ENCODE assay signal across 17 mouse cellular contexts in the genomic region with DNA sequence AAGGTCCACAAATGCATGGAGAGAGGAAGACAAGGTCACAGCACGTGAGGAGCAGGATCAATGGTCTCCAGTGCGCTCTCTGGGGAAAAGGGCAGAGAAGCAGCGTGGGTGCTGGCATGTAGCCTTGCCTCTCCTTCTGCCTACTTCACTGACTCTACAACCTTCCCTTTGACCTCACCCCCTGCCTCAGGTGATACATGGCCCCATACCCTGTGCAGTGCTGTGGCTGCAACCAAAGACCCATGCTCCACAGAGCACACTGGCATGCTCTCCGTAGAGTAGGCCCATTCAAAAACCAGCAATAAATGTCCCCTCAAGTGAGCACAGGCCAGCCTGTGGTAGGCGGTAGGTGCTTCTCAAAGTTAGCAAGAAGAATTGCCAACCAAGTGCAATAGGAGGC. TPM values are rescaled to one million over a fixed set of nuclear protein-coding genes. Genes with fewer than 3 reads are reported as not detected.
"Had no signal": no experiment of that assay in that cellular context is flagged by ENCODE, and none has a peak within 500 bp of the region (broad histone marks: within the 10 kb centered on the region; RNA-seq: fewer than 3 reads in every experiment).

No protein-coding gene starts in this region.

- H3K27ac ChIP-seq: limb, embryonic 10.5 days; liver, embryonic 15.5 days; neural tube, embryonic 13.5 days; stomach, embryonic 15.5 days had no signal

- DNase-seq: kidney, adult 8-10 months; kidney, postnatal 25 days; lung, adult 2 months; lung, postnatal 36 days; right cerebral cortex, postnatal 14 days; thymus, adult 2 months; thymus, postnatal 25 days had no signal

- H3K9ac ChIP-seq: liver, embryonic 15.5 days; neural tube, embryonic 13.5 days; stomach, embryonic 15.5 days had no signal

- H3K4me3 ChIP-seq: limb, embryonic 10.5 days; liver, embryonic 15.5 days; neural tube, embryonic 13.5 days; stomach, embryonic 15.5 days had no signal

- H3K9me3 ChIP-seq: limb, embryonic 10.5 days; liver, embryonic 15.5 days; neural tube, embryonic 13.5 days; stomach, embryonic 15.5 days had no signal

- H3K4me1 ChIP-seq: liver, embryonic 15.5 days; stomach, embryonic 15.5 days had no signal

- H3K4me2 ChIP-seq: liver, embryonic 11.5 days; liver, embryonic 15.5 days; midbrain, embryonic 11.5 days; neural tube, embryonic 13.5 days; stomach, embryonic 15.5 days had no signal

- H3K27me3 ChIP-seq: liver, embryonic 15.5 days; neural tube, embryonic 13.5 days; stomach, embryonic 15.5 days had no signal

- H3K36me3 ChIP-seq: limb, embryonic 10.5 days; liver, embryonic 15.5 days; neural tube, embryonic 13.5 days; stomach, embryonic 15.5 days had no signal

- ATAC-seq: intestine, postnatal 0 days; lung, postnatal 0 days had no signal

RNA-seq across cellular contexts. Expression of a gene that starts 28.8 kb away (rescaled TPM):
- total RNA-seq: megakaryocyte progenitor cell, adult 5-6 weeks; monocyte, adult 5-6 weeks had no signal
